Mouse (Mus musculus) thymus, adult 2 months (tissue): ENCODE data around the gene Mlkl.

Experiments used
- CTCF ChIP-seq: fragments of 200-500 bp; IDR thresholded peaks from 2 replicates; pipeline ENCODE4 v1.5.1; 2012; ENCODE audit warnings: mild to moderate bottlenecking, control low read depth, low read length, moderate library complexity, borderline replicate concordance; ENCODE audit not compliant: control insufficient read depth, poor library complexity, insufficient read depth; ENCODE audit errors: extremely low read depth
- POLR2A ChIP-seq: fragments of 200-500 bp; IDR thresholded peaks from 2 replicates; pipeline ENCODE4 v1.6.1; 2012; ENCODE audit warnings: mild to moderate bottlenecking, low read length, control low read depth, moderate library complexity; ENCODE audit not compliant: control insufficient read depth, poor library complexity, insufficient read depth; ENCODE audit errors: extremely low read depth

DNA sequence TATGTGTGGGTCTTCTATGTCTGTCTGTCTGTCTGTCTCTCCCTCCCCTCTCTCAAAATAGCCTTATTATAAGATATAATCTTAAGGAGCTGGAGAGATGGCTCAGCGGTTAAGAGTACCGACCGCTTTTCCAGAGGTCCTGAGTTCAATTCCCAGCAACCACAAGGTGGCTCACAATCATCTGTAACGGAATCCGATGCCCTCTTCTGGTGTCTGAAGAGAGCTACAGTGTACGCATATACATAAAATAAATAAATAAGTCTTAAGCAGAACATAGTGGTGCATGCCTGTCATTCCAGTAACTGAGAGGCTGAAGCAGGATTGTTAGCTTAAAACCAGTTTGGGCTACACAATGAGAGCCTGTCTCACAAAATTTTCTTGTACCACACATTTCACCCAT lies 12.6 kb upstream of the Mlkl start:
- no peak for TF ChIP-seq POLR2A
- no peak for TF ChIP-seq CTCF
